Mouse (Mus musculus): ENCODE measurements at regions not wholly inside any gene's neighbourhood (a gene's known extent, or its start where the extent isn't known, plus 50 kb on each side); places are given as distances from the start of the nearest gene placed in this dataset.
A peak's percentile ranks its signal among the peaks of the same experiment; 100 is the strongest.

- TF ChIP-seq CTCF (conservative IDR thresholded peaks at IDR 0.05; ENCODE audit: insufficient read depth, insufficient read length, low read depth, low read length) (no peak), POLR2A (IDR thresholded peaks at IDR 0.05; ENCODE audit: low read depth, low read length) (no peak)
- WGBS = 19% methylated on average over 8 of the region's 8 CpGs
- peaks cover 8% of the 10 kb centered on the region for H3K4me1 ChIP-seq (ENCODE audit: control insufficient read depth, insufficient read depth, low read length)
- H3K4me3 ChIP-seq (ENCODE audit: insufficient read depth, low read depth, low read length) = no peak overlapping the region
- peak; percentile 87 for DNase-seq
- H3K27me3 ChIP-seq (replicated peaks; ENCODE audit: control insufficient read depth, insufficient read depth, low read length) = no peaks in the 10 kb centered on the region
- peak overlapping the region; percentile 56 for H3K27ac ChIP-seq (ENCODE audit: insufficient read depth, low read depth, low read length)
- H3K36me3 ChIP-seq (ENCODE audit: control insufficient read depth, insufficient read depth, low read length) = no peaks in the 10 kb centered on the region
Measured at GRCm38 (mm10) chr16:76762619-76763283, 250.8 kb upstream of the Usp25 start.

DNA sequence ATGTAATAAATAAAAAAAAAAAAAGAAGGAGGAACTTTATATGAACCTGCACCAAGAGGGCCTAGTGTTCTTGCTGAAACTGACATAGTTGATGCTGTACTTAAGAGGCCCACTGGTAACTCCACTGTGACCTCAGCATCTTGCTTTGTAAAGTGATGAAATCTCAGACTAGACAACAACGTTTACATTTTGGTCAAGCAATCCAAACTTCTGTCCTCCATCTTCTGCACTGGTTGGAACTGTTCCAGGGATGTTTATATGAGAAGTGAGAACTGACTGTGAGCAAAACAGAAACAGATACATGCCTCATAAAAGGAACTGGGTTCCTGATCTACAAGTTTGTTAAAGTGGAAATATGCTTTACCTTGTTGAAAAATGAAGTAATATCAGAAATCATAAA lies 251.7 kb upstream of the Usp25 start:
- no peak for DNase-seq
- H3K27me3 ChIP-seq (replicated peaks; ENCODE audit: control insufficient read depth, insufficient read depth, low read length) = no peaks in the 10 kb centered on the region
- 57% methylated on average over 1 of the region's 1 CpGs for WGBS
- H3K4me3 ChIP-seq (ENCODE audit: insufficient read depth, low read depth, low read length) = no peak overlapping the region
- H3K27ac ChIP-seq (ENCODE audit: insufficient read depth, low read depth, low read length) = no peak overlapping the region
- TF ChIP-seq POLR2A (IDR thresholded peaks at IDR 0.05; ENCODE audit: low read depth, low read length) (no peak), CTCF (conservative IDR thresholded peaks at IDR 0.05; ENCODE audit: insufficient read depth, insufficient read length, low read depth, low read length) (no peak)
- H3K36me3 ChIP-seq (ENCODE audit: control insufficient read depth, insufficient read depth, low read length) = no peaks in the 10 kb centered on the region
- H3K4me1 ChIP-seq (ENCODE audit: control insufficient read depth, insufficient read depth, low read length) = peaks cover 8% of the 10 kb centered on the region

DNA sequence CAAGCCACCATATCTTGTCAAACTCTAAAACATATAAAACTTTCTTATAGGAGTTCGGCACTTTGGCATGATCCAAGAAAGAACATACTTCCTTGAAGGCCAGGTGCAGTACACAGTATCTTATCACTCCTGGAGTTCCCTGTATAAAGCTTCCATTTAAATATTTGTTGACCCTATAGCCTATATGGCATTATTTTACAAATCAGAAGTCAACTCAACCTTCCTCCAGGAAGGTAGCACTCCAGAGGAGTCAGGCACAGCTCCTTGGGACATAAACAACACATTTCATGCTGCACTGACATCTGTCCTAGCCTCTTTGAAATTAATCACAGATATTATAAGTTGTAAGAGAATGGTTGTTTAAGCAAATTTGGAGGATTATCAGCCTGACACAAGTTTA lies 252.5 kb upstream of the Usp25 start:
- peaks cover 8% of the 10 kb centered on the region for H3K4me1 ChIP-seq (ENCODE audit: control insufficient read depth, insufficient read depth, low read length)
- 98% methylated on average over 1 of the region's 1 CpGs for WGBS
- no peak for TF ChIP-seq POLR2A (IDR thresholded peaks at IDR 0.05; ENCODE audit: low read depth, low read length)
- TF ChIP-seq CTCF (conservative IDR thresholded peaks at IDR 0.05; ENCODE audit: insufficient read depth, insufficient read length, low read depth, low read length) = no peak

DNA sequence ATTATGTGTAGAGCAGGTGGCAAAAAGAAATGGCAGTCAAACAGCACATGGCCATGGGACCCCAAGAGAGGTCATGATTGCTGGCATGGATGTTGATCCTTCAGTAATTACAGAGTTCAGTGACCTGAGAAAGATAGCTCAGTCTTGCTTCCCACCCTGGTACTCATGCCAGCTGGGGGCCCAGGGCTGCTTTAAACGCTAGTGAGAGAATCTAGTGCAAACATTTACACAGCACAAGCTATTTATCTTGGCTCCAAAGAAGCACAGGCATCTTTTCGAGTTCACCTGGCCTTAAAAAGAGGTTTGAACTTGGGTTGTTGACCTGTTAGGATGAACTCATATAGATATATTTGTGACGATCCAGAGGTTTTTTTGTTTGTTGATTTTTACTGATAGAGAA lies 258.6 kb upstream of the Usp25 start:
- Histone ChIP-seq H3K27me3 (replicated peaks; ENCODE audit: control insufficient read depth, insufficient read depth, low read length) (no peaks in the 10 kb centered on the region), H3K27ac (ENCODE audit: insufficient read depth, low read depth, low read length) (no peak overlapping the region), H3K36me3 (ENCODE audit: control insufficient read depth, insufficient read depth, low read length) (no peaks in the 10 kb centered on the region), H3K4me1 (ENCODE audit: control insufficient read depth, insufficient read depth, low read length) (no peaks in the 10 kb centered on the region), H3K4me3 (ENCODE audit: insufficient read depth, low read depth, low read length) (no peak overlapping the region)
- WGBS = 47% methylated on average over 3 of the region's 3 CpGs
- TF ChIP-seq CTCF (conservative IDR thresholded peaks at IDR 0.05; ENCODE audit: insufficient read depth, insufficient read length, low read depth, low read length) = no peak
- no peak for TF ChIP-seq POLR2A (IDR thresholded peaks at IDR 0.05; ENCODE audit: low read depth, low read length)
- no peak for DNase-seq

More for the DNA sequence above, 252.5 kb upstream of the Usp25 start:
- Histone ChIP-seq H3K4me3 (ENCODE audit: insufficient read depth, low read depth, low read length) (no peak overlapping the region), H3K36me3 (ENCODE audit: control insufficient read depth, insufficient read depth, low read length) (no peaks in the 10 kb centered on the region), H3K27ac (ENCODE audit: insufficient read depth, low read depth, low read length) (no peak overlapping the region), H3K27me3 (replicated peaks; ENCODE audit: control insufficient read depth, insufficient read depth, low read length) (no peaks in the 10 kb centered on the region)
- DNase-seq = no peak

GRCm38 (mm10) chr16:76746385-76746784 lies 267.1 kb upstream of the Usp25 start:
- H3K36me3 ChIP-seq (ENCODE audit: control insufficient read depth, insufficient read depth, low read length) = no peaks in the 10 kb centered on the region
- no peak overlapping the region for H3K4me3 ChIP-seq (ENCODE audit: insufficient read depth, low read depth, low read length)
- WGBS = 91% methylated on average over 3 of the region's 3 CpGs
- H3K27me3 ChIP-seq (replicated peaks; ENCODE audit: control insufficient read depth, insufficient read depth, low read length) = no peaks in the 10 kb centered on the region
- no peak for TF ChIP-seq POLR2A (IDR thresholded peaks at IDR 0.05; ENCODE audit: low read depth, low read length)
- no peak for TF ChIP-seq CTCF (conservative IDR thresholded peaks at IDR 0.05; ENCODE audit: insufficient read depth, insufficient read length, low read depth, low read length)
- H3K27ac ChIP-seq (ENCODE audit: insufficient read depth, low read depth, low read length) = no peak overlapping the region
- H3K4me1 ChIP-seq (ENCODE audit: control insufficient read depth, insufficient read depth, low read length) = no peaks in the 10 kb centered on the region
- DNase-seq = no peak

DNA sequence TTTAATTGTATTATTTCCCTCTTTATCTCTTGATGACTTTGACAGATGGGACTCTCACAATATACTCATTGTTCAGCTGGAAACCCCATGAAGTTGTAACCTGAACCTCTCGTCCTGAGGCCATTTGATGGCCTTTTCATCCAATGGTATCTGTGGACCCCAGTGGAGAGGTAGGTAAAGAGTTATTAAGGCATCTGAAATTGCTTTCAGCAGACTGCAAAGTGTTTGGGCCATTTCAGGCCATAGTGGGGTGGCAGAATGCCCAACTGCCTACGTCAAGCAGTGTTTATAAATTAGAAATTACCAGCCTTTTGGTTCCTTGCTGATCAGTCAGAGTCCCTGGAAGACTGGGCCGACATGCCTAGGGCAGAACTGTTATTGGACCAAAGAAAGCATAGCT lies 272.4 kb upstream of the Usp25 start:
- TF ChIP-seq POLR2A (IDR thresholded peaks at IDR 0.05; ENCODE audit: low read depth, low read length) (no peak), CTCF (conservative IDR thresholded peaks at IDR 0.05; ENCODE audit: insufficient read depth, insufficient read length, low read depth, low read length) (no peak)
- no peaks in the 10 kb centered on the region for H3K27me3 ChIP-seq (replicated peaks; ENCODE audit: control insufficient read depth, insufficient read depth, low read length)
- peak; percentile 7 for DNase-seq
- no peaks in the 10 kb centered on the region for H3K4me1 ChIP-seq (ENCODE audit: control insufficient read depth, insufficient read depth, low read length)
- 68% methylated on average over 3 of the region's 3 CpGs for WGBS
- no peak overlapping the region for H3K4me3 ChIP-seq (ENCODE audit: insufficient read depth, low read depth, low read length)
- H3K36me3 ChIP-seq (ENCODE audit: control insufficient read depth, insufficient read depth, low read length) = no peaks in the 10 kb centered on the region
- H3K27ac ChIP-seq (ENCODE audit: insufficient read depth, low read depth, low read length) = no peak overlapping the region

GRCm38 (mm10) chr16:76725991-76726390 lies 287.5 kb upstream of the Usp25 start:
- WGBS = 61% methylated on average over 4 of the region's 4 CpGs
- H3K4me3 ChIP-seq (ENCODE audit: insufficient read depth, low read depth, low read length) = no peak overlapping the region
- no peaks in the 10 kb centered on the region for H3K36me3 ChIP-seq (ENCODE audit: control insufficient read depth, insufficient read depth, low read length)
- no peaks in the 10 kb centered on the region; the same call in 1 of the 2 replicates for H3K27me3 ChIP-seq (replicated peaks; ENCODE audit: control insufficient read depth, insufficient read depth, low read length)
- H3K4me1 ChIP-seq (ENCODE audit: control insufficient read depth, insufficient read depth, low read length) = no peaks in the 10 kb centered on the region
- no peak for TF ChIP-seq CTCF (conservative IDR thresholded peaks at IDR 0.05; ENCODE audit: insufficient read depth, insufficient read length, low read depth, low read length)
- no peak for TF ChIP-seq POLR2A (IDR thresholded peaks at IDR 0.05; ENCODE audit: low read depth, low read length)
- DNase-seq = no peak
- no peak overlapping the region for H3K27ac ChIP-seq (ENCODE audit: insufficient read depth, low read depth, low read length)

Measured in kidney, adult 2 months (tissue).